8 mouse cellular contexts compared by ENCODE assay signal in the genomic region with DNA sequence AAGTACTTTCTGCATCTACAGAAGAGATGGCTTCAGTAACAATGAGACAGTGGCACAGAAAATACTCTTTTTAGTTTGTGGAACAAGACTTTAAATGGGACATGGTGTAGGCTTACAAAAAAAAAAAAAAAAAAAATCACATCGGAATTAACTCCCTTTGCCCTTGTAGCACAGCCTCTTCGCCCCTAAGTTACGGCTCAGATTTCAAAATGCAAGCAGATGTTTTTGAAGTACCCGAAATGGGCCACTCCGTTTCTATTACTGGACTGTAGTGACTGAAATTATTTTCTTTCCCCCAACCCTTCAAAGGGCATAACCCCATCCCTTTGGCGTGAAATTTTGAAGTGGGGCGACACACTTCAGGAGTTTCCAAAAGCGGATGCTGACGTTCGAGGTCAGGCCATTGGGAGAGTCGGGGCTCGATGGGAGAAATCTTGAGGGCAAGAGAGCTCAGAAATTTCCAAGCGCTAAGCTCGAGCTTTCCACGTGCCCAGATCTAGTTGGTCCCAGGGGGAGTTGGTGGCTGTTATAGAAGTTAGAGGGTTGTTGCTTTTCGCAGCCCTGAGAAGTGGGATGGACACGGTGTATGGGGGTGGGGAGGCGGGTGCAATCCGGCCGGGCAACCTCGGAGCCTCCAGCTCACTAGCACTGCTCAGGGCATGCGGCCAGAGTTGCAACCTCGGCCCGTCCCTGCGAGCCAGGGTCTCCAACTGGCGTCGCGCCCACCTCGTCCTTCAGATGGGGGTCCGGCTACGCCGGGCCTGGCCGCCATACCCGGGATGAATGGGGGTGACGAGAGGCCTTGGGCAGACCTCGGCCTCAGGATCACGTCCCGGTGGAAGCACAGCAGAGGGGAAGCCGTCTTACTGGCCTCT. TPM values are rescaled to one million over a fixed set of nuclear protein-coding genes. Genes with fewer than 3 reads are reported as not detected.
DNase-seq lines count a peak whose midpoint lies in the region; ATAC-seq and TF ChIP-seq lines count a peak whose summit lies in the region.

TSS of gene Hexim2 (plus strand) at position 729 of the 875 bp plus-strand sequence.

- H3K4me1 ChIP-seq in embryonic facial prominence, embryonic 12.5 days = peaks cover 25% of the 10 kb centered on the region
- peaks cover 46% of the 10 kb centered on the region for H3K4me1 ChIP-seq in heart, embryonic 10.5 days
- peaks cover 45% of the 10 kb centered on the region for H3K4me1 ChIP-seq in liver, embryonic 16.5 days (ENCODE audit: control insufficient read depth, low read depth, low read length)
- peaks cover 13% of the 10 kb centered on the region for H3K4me1 ChIP-seq in olfactory bulb, adult 2 months (ENCODE audit: control insufficient read depth, insufficient read depth, low read length)

- H3ac ChIP-seq in C2C12 (ENCODE audit: control insufficient read depth, insufficient read length, low read depth) = peak within 1 kb of the TSS; percentile 74

- peaks cover 12% of the 10 kb centered on the region for H3K79me3 ChIP-seq in C2C12 (ENCODE audit: low read depth)

- H3K9me3 ChIP-seq in embryonic facial prominence, embryonic 12.5 days = no peaks in the 10 kb centered on the region
- no peaks in the 10 kb centered on the region for H3K9me3 ChIP-seq in heart, embryonic 10.5 days
- no peaks in the 10 kb centered on the region for H3K9me3 ChIP-seq in liver, embryonic 16.5 days (replicated peaks; ENCODE audit: control insufficient read depth, low read length)

- ATAC-seq in embryonic facial prominence, embryonic 12.5 days (ENCODE audit: insufficient number of reproducible peaks, insufficient read depth, low FRiP score, low TSS enrichment) = peak; percentile 61
- peak; percentile 27 for ATAC-seq in liver, embryonic 16.5 days (ENCODE audit: low read depth)

- DNase-seq in adrenal gland, adult 8-10 months = peak; percentile 65
- DNase-seq in heart, embryonic 10.5 days (ENCODE audit: low spot score) = no peak
- peak; percentile 77 for DNase-seq in kidney, postnatal 10 days
- DNase-seq in urinary bladder, postnatal 10 days (ENCODE audit: low spot score) = peak; percentile 39

- H3K27me3 ChIP-seq in C2C12 (ENCODE audit: control insufficient read depth, insufficient read depth, insufficient read length) = no peaks in the 10 kb centered on the region
- no peaks in the 10 kb centered on the region for H3K27me3 ChIP-seq in embryonic facial prominence, embryonic 12.5 days
- no peaks in the 10 kb centered on the region for H3K27me3 ChIP-seq in heart, embryonic 10.5 days (ENCODE audit: insufficient read depth, poor library complexity, severe bottlenecking)
- H3K27me3 ChIP-seq in liver, embryonic 16.5 days (ENCODE audit: control insufficient read depth, insufficient read depth, low read depth, low read length) = no peaks in the 10 kb centered on the region

- WGBS in embryonic facial prominence, embryonic 12.5 days = under 1% methylated on average over 39 of the region's 39 CpGs
- WGBS in heart, embryonic 10.5 days = under 1% methylated on average over 39 of the region's 39 CpGs
- under 1% methylated on average over 39 of the region's 39 CpGs for WGBS in liver, embryonic 16.5 days (ENCODE audit: insufficient replicate concordance)
- WGBS in olfactory bulb, adult 2 months = under 1% methylated on average over 39 of the region's 39 CpGs

- no peak for TF ChIP-seq CTCF in C2C12 (IDR thresholded peaks at IDR 0.05; ENCODE audit: control insufficient read depth, insufficient read depth, insufficient read length)
- no peak for TF ChIP-seq CTCF in olfactory bulb, adult 2 months (IDR thresholded peaks at IDR 0.05; ENCODE audit: insufficient read depth, low read depth, low read length)

- peaks cover 25% of the 10 kb centered on the region for H3K79me2 ChIP-seq in C2C12 (ENCODE audit: control insufficient read depth, insufficient read depth)

- H3K4me3 ChIP-seq in C2C12 (ENCODE audit: insufficient read depth, poor library complexity, severe bottlenecking) = peak within 1 kb of the TSS; percentile 90
- peak within 1 kb of the TSS; percentile 78 for H3K4me3 ChIP-seq in embryonic facial prominence, embryonic 12.5 days
- H3K4me3 ChIP-seq in heart, embryonic 10.5 days = peak within 1 kb of the TSS; percentile 97
- H3K4me3 ChIP-seq in liver, embryonic 16.5 days (ENCODE audit: low read depth, low read length) = peak within 1 kb of the TSS; percentile 94
- peak within 1 kb of the TSS; percentile 77 for H3K4me3 ChIP-seq in olfactory bulb, adult 2 months (ENCODE audit: insufficient read depth, low read depth, low read length)

- peak within 1 kb of the TSS; percentile 65 for H3K4me2 ChIP-seq in embryonic facial prominence, embryonic 12.5 days (replicated peaks)
- peak within 1 kb of the TSS; percentile 77 for H3K4me2 ChIP-seq in liver, embryonic 16.5 days (ENCODE audit: low read depth, low read length)

- peak within 1 kb of the TSS; percentile 95 for H3K9ac ChIP-seq in embryonic facial prominence, embryonic 12.5 days
- peak within 1 kb of the TSS; percentile 98 for H3K9ac ChIP-seq in liver, embryonic 16.5 days (ENCODE audit: low read depth, low read length)

- peaks cover 8% of the 10 kb centered on the region for H3K36me3 ChIP-seq in C2C12 (ENCODE audit: control insufficient read depth, insufficient read depth)
- H3K36me3 ChIP-seq in embryonic facial prominence, embryonic 12.5 days = no peaks in the 10 kb centered on the region
- no peaks in the 10 kb centered on the region for H3K36me3 ChIP-seq in heart, embryonic 10.5 days
- H3K36me3 ChIP-seq in liver, embryonic 16.5 days (ENCODE audit: control insufficient read depth, insufficient read depth) = no peaks in the 10 kb centered on the region

- H3K27ac ChIP-seq in embryonic facial prominence, embryonic 12.5 days = peak within 1 kb of the TSS; percentile 97
- peak within 1 kb of the TSS; percentile 100 for H3K27ac ChIP-seq in heart, embryonic 10.5 days
- H3K27ac ChIP-seq in liver, embryonic 16.5 days (ENCODE audit: low read length) = peak within 1 kb of the TSS; percentile 94
- H3K27ac ChIP-seq in olfactory bulb, adult 2 months (ENCODE audit: insufficient read depth, low read depth, low read length) = peak within 1 kb of the TSS; percentile 97

- TF ChIP-seq POLR2A in olfactory bulb, adult 2 months (IDR thresholded peaks at IDR 0.05; ENCODE audit: insufficient read depth, low read depth, low read length) = no peak

TF ChIP-seq in C2C12, 6 proteins besides CTCF, POLR2A, EP300 and RAD21:
- TF ChIP-seq MAX (IDR thresholded peaks at IDR 0.05) = peak; percentile 33
- no peak for TF ChIP-seq USF1 (IDR thresholded peaks at IDR 0.05; ENCODE audit: low read depth)
- TF ChIP-seq MYOG (IDR thresholded peaks at IDR 0.05; ENCODE audit: control insufficient read depth, extremely low read depth, insufficient read length) = no peak
- no peak for TF ChIP-seq CEBPB (IDR thresholded peaks at IDR 0.05; ENCODE audit: low read depth)
- no peak for TF ChIP-seq MYOD1 (IDR thresholded peaks at IDR 0.05; ENCODE audit: control insufficient read depth, insufficient read length, low read depth)
- TF ChIP-seq FOSL1 (IDR thresholded peaks at IDR 0.05; ENCODE audit: insufficient read depth, low read length, poor library complexity, severe bottlenecking) = no peak

RNA-seq across cellular contexts. Expression of gene Hexim2, which starts in this region (rescaled TPM):
- 3.4 TPM for polyA plus RNA-seq in C2C12 (2012; fragmentation: generic; extraction: Trizol)
- total RNA-seq in adrenal gland, adult 8-10 months (2022) = 1 to 10 TPM; 6.1 to 9.3 (median 8.6) TPM
- polyA plus RNA-seq in embryonic facial prominence, embryonic 12.5 days (2016; fragmentation: Nextera tagmentation; extraction: Ambion mirVana) = 13.5 and 13.8 TPM in 2 replicates
- polyA plus RNA-seq in heart, embryonic 10.5 days (2016; fragmentation: Nextera tagmentation; extraction: Ambion mirVana) = 6.5 and 7.9 TPM in 2 replicates
- 5.2 and 5.7 TPM in 2 replicates for polyA plus RNA-seq in liver, embryonic 16.5 days (2015; fragmentation: Nextera tagmentation; extraction: Ambion mirVana)
- not detected in 2 replicates for polyA plus RNA-seq in olfactory bulb, adult 2 months (2012; ENCODE audit: insufficient read depth, insufficient read length, low replicate concordance, missing spikeins)
